ENCODE assay signal across 18 mouse cellular contexts in genomic region chr15:27570385-27570784, GRCm38 (mm10).
DNase-seq lines count a peak whose midpoint lies in the region; ATAC-seq and TF ChIP-seq lines count a peak whose summit lies in the region.
"Had no signal": no experiment of that assay in that cellular context is flagged by ENCODE, and none has a peak within 500 bp of the region (broad histone marks: within the 10 kb centered on the region; RNA-seq: fewer than 3 reads in every experiment).

No protein-coding gene starts in this region.

- 0 out of 2 replicates have a peak overlapping the region, but pooled peaks have one; percentile 30 for H3K27ac ChIP-seq in embryonic facial prominence, embryonic 15.5 days (replicated peaks)
- no peak overlapping the region for H3K27ac ChIP-seq in embryonic facial prominence, embryonic 10.5 days (replicated peaks)
- H3K27ac ChIP-seq in gastrocnemius, adult 2 months: peak overlapping the region; percentile 81
- H3K27ac ChIP-seq in layer of hippocampus, adult 2 months: peak overlapping the region; percentile 72; the same call in 1 of the 2 replicates
- H3K27ac ChIP-seq: heart, embryonic 15.5 days; hindbrain, embryonic 10.5 days; hindbrain, embryonic 13.5 days; intestine, embryonic 15.5 days had no signal

- intact Hi-C loops in gastrocnemius, adult 2 months (cut with DNase I): loop anchor here (2.0 kb wide), 1 partner anchor 18 kb away; no protein-coding TSS in a partner anchor

- no peak for TF ChIP-seq CTCF in gastrocnemius, adult 2 months (IDR thresholded peaks at IDR 0.05)
- no peak for TF ChIP-seq CTCF in layer of hippocampus, adult 2 months (conservative IDR thresholded peaks at IDR 0.05)

- H3K9ac ChIP-seq in embryonic facial prominence, embryonic 15.5 days: no peak overlapping the region
- H3K9ac ChIP-seq: forebrain, postnatal 0 days; heart, embryonic 12.5 days; heart, embryonic 15.5 days; hindbrain, embryonic 13.5 days; intestine, embryonic 15.5 days had no signal

- no peak overlapping the region for H3K4me2 ChIP-seq in embryonic facial prominence, embryonic 15.5 days (replicated peaks)
- H3K4me2 ChIP-seq: heart, embryonic 12.5 days; heart, embryonic 15.5 days; hindbrain, embryonic 13.5 days; intestine, embryonic 15.5 days had no signal

- no peaks in the 10 kb centered on the region for H3K9me3 ChIP-seq in embryonic facial prominence, embryonic 15.5 days (replicated peaks)
- no peaks in the 10 kb centered on the region for H3K9me3 ChIP-seq in embryonic facial prominence, embryonic 10.5 days
- H3K9me3 ChIP-seq: heart, embryonic 12.5 days; heart, embryonic 15.5 days; hindbrain, embryonic 10.5 days; hindbrain, embryonic 13.5 days; intestine, embryonic 15.5 days had no signal

- no peak for DNase-seq in embryonic facial prominence, embryonic 10.5 days (ENCODE audit: low spot score)
- no peak for DNase-seq in gastrocnemius, adult 2 months
- DNase-seq in gastrocnemius, postnatal 10 days: no peak
- no peak for DNase-seq in layer of hippocampus, adult 2 months (ENCODE audit: low spot score in 2 of 2)
- DNase-seq in layer of hippocampus, adult 18-20 months (ENCODE audit: low spot score in 2 of 2): no peak
- DNase-seq: cerebellum, adult 11-12 months; cerebellum, adult 8-10 months; cerebellum, postnatal 36 days; embryo, embryonic 11 days; forebrain, postnatal 0 days had no signal

- peaks cover 9% of the 10 kb centered on the region; the same call in 1 of the 2 replicates for H3K4me1 ChIP-seq in embryonic facial prominence, embryonic 15.5 days
- H3K4me1 ChIP-seq in embryonic facial prominence, embryonic 10.5 days: no peaks in the 10 kb centered on the region
- H3K4me1 ChIP-seq: hindbrain, embryonic 10.5 days; hindbrain, embryonic 13.5 days; intestine, embryonic 15.5 days had no signal

- no peak for ATAC-seq in embryonic facial prominence, embryonic 15.5 days (ENCODE audit: insufficient number of reproducible peaks, low FRiP score, low TSS enrichment, low read depth)
- ATAC-seq: activated CD4-positive, CD25-positive, alpha-beta regulatory T cell, adult 4 months; forebrain, embryonic 14.5 days; intestine, embryonic 15.5 days had no signal

- WGBS in embryonic facial prominence, embryonic 15.5 days: 60% methylated on average over 4 of the region's 4 CpGs
- WGBS in embryonic facial prominence, embryonic 10.5 days: 92% methylated on average over 4 of the region's 4 CpGs

- peaks cover 4% of the 10 kb centered on the region; the same call in 1 of the 2 replicates for H3K36me3 ChIP-seq in embryonic facial prominence, embryonic 15.5 days
- H3K36me3 ChIP-seq in embryonic facial prominence, embryonic 10.5 days (replicated peaks): peaks cover 16% of the 10 kb centered on the region; the same call in 1 of the 2 replicates

- H3K4me3 ChIP-seq in embryonic facial prominence, embryonic 15.5 days (replicated peaks): no peak overlapping the region
- H3K4me3 ChIP-seq in embryonic facial prominence, embryonic 10.5 days: no peak overlapping the region
- no peak overlapping the region for H3K4me3 ChIP-seq in gastrocnemius, adult 2 months
- no peak overlapping the region for H3K4me3 ChIP-seq in layer of hippocampus, adult 2 months
- H3K4me3 ChIP-seq: heart, embryonic 12.5 days; heart, embryonic 15.5 days; hindbrain, embryonic 10.5 days; hindbrain, embryonic 13.5 days; intestine, embryonic 15.5 days had no signal

- no peaks in the 10 kb centered on the region for H3K27me3 ChIP-seq in embryonic facial prominence, embryonic 15.5 days
- no peaks in the 10 kb centered on the region for H3K27me3 ChIP-seq in embryonic facial prominence, embryonic 10.5 days (replicated peaks; ENCODE audit: low read depth, poor library complexity, severe bottlenecking)
- H3K27me3 ChIP-seq: heart, embryonic 12.5 days; heart, embryonic 15.5 days; hindbrain, embryonic 13.5 days; intestine, embryonic 15.5 days had no signal
